Mouse (Mus musculus): ENCODE data around the gene Mmab. TPM values are rescaled to one million over a fixed set of nuclear protein-coding genes. Genes with fewer than 3 reads are reported as not detected.
A peak's percentile ranks its signal among the peaks of the same experiment; 100 is the strongest.

Mmab gene
- polyA plus RNA-seq, 1 experiment from 2014 or later: 26.3 TPM

- no peaks in the 10 kb centered on the region for H3K27me3 ChIP-seq (ENCODE audit: control insufficient read depth, insufficient read depth, low read length)
- H3K36me3 ChIP-seq (ENCODE audit: control insufficient read depth, insufficient read depth, low read length): peaks cover 42% of the 10 kb centered on the region
- no peaks in the 10 kb centered on the region for H3K4me1 ChIP-seq (ENCODE audit: control insufficient read depth, insufficient read depth, low read length)
- H3K27ac ChIP-seq (replicated peaks; ENCODE audit: low read depth, low read length): no peak overlapping the region
- no peak overlapping the region for H3K4me2 ChIP-seq (ENCODE audit: low read length)
- DNase-seq (no peak), ATAC-seq (ENCODE audit: low FRiP score, low TSS enrichment) (no peak)
- no peak overlapping the region for H3K4me3 ChIP-seq (replicated peaks; ENCODE audit: low read depth, low read length)
- H3K9ac ChIP-seq (replicated peaks; ENCODE audit: low read length): no peak overlapping the region
- H3K9me3 ChIP-seq (ENCODE audit: control insufficient read depth, low read length): no peaks in the 10 kb centered on the region
- WGBS: 55% methylated on average over 5 of the region's 5 CpGs
These were observed 21.3 kb downstream of the Mmab start for GRCm38 (mm10) chr5:114422591-114422990.

- no peaks in the 10 kb centered on the region for H3K4me1 ChIP-seq (ENCODE audit: control insufficient read depth, insufficient read depth, low read length)
- DNase-seq (no peak), ATAC-seq (ENCODE audit: low FRiP score, low TSS enrichment) (no peak)
- H3K4me2 ChIP-seq (ENCODE audit: low read length): no peak overlapping the region
- 87% methylated on average over 11 of the region's 11 CpGs for WGBS
- H3K27me3 ChIP-seq (ENCODE audit: control insufficient read depth, insufficient read depth, low read length): no peaks in the 10 kb centered on the region
- no peak overlapping the region for H3K4me3 ChIP-seq (replicated peaks; ENCODE audit: low read depth, low read length)
- H3K27ac ChIP-seq (replicated peaks; ENCODE audit: low read depth, low read length): no peak overlapping the region
- no peak overlapping the region for H3K9ac ChIP-seq (replicated peaks; ENCODE audit: low read length)
- peaks cover 50% of the 10 kb centered on the region for H3K36me3 ChIP-seq (ENCODE audit: control insufficient read depth, insufficient read depth, low read length)
- H3K9me3 ChIP-seq (ENCODE audit: control insufficient read depth, low read length): no peaks in the 10 kb centered on the region
These were observed 22.1 kb downstream of the Mmab start for GRCm38 (mm10) chr5:114421561-114422298.

- DNase-seq (peak; percentile 56), ATAC-seq (ENCODE audit: low FRiP score, low TSS enrichment) (no peak)
- Histone ChIP-seq H3K9me3 (ENCODE audit: control insufficient read depth, low read length) (no peaks in the 10 kb centered on the region), H3K36me3 (ENCODE audit: control insufficient read depth, insufficient read depth, low read length) (peaks cover 82% of the 10 kb centered on the region), H3K4me3 (replicated peaks; ENCODE audit: low read depth, low read length) (no peak overlapping the region), H3K27me3 (ENCODE audit: control insufficient read depth, insufficient read depth, low read length) (no peaks in the 10 kb centered on the region), H3K4me2 (ENCODE audit: low read length) (no peak overlapping the region), H3K4me1 (ENCODE audit: control insufficient read depth, insufficient read depth, low read length) (no peaks in the 10 kb centered on the region), H3K27ac (replicated peaks; ENCODE audit: low read depth, low read length) (no peak overlapping the region), H3K9ac (replicated peaks; ENCODE audit: low read length) (no peak overlapping the region)
- 87% methylated on average over 8 of the region's 8 CpGs for WGBS
These were observed 25.3 kb downstream of the Mmab start for GRCm38 (mm10) chr5:114418541-114418940.

GRCm38 (mm10) chr5:114416855-114417254 is 27.0 kb downstream of the Mmab start:
- Histone ChIP-seq H3K4me3 (replicated peaks; ENCODE audit: low read depth, low read length) (no peak overlapping the region), H3K4me2 (ENCODE audit: low read length) (no peak overlapping the region), H3K9ac (replicated peaks; ENCODE audit: low read length) (no peak overlapping the region), H3K36me3 (ENCODE audit: control insufficient read depth, insufficient read depth, low read length) (peaks cover 99% of the 10 kb centered on the region), H3K27me3 (ENCODE audit: control insufficient read depth, insufficient read depth, low read length) (no peaks in the 10 kb centered on the region), H3K4me1 (ENCODE audit: control insufficient read depth, insufficient read depth, low read length) (no peaks in the 10 kb centered on the region), H3K9me3 (ENCODE audit: control insufficient read depth, low read length) (no peaks in the 10 kb centered on the region), H3K27ac (replicated peaks; ENCODE audit: low read depth, low read length) (no peak overlapping the region)
- DNase-seq (no peak), ATAC-seq (ENCODE audit: low FRiP score, low TSS enrichment) (no peak)
- 89% methylated on average over 8 of the region's 8 CpGs for WGBS

- no peaks in the 10 kb centered on the region for H3K27me3 ChIP-seq (ENCODE audit: control insufficient read depth, insufficient read depth, low read length)
- H3K36me3 ChIP-seq (ENCODE audit: control insufficient read depth, insufficient read depth, low read length): peaks cover 100% of the 10 kb centered on the region
- H3K4me1 ChIP-seq (ENCODE audit: control insufficient read depth, insufficient read depth, low read length): no peaks in the 10 kb centered on the region
- H3K4me2 ChIP-seq (ENCODE audit: low read length): no peak overlapping the region
- WGBS: 96% methylated on average over 5 of the region's 5 CpGs
- no peak overlapping the region for H3K9ac ChIP-seq (replicated peaks; ENCODE audit: low read length)
- H3K9me3 ChIP-seq (ENCODE audit: control insufficient read depth, low read length): no peaks in the 10 kb centered on the region
- DNase-seq (no peak), ATAC-seq (ENCODE audit: low FRiP score, low TSS enrichment) (no peak)
- H3K27ac ChIP-seq (replicated peaks; ENCODE audit: low read depth, low read length): no peak overlapping the region
- no peak overlapping the region for H3K4me3 ChIP-seq (replicated peaks; ENCODE audit: low read depth, low read length)
These were observed 28.3 kb downstream of the Mmab start for GRCm38 (mm10) chr5:114415606-114416005.

- H3K4me3 ChIP-seq (replicated peaks; ENCODE audit: low read depth, low read length): no peak overlapping the region
- no peak for DNase-seq
- peaks cover 99% of the 10 kb centered on the region for H3K36me3 ChIP-seq (ENCODE audit: control insufficient read depth, insufficient read depth, low read length)
- H3K9me3 ChIP-seq (ENCODE audit: control insufficient read depth, low read length): no peaks in the 10 kb centered on the region
- H3K4me1 ChIP-seq (ENCODE audit: control insufficient read depth, insufficient read depth, low read length): no peaks in the 10 kb centered on the region
- ATAC-seq (ENCODE audit: low FRiP score, low TSS enrichment): no peak
- WGBS: 83% methylated on average over 16 of the region's 16 CpGs
- no peak overlapping the region for H3K27ac ChIP-seq (replicated peaks; ENCODE audit: low read depth, low read length)
- no peaks in the 10 kb centered on the region for H3K27me3 ChIP-seq (ENCODE audit: control insufficient read depth, insufficient read depth, low read length)
- no peak overlapping the region for H3K9ac ChIP-seq (replicated peaks; ENCODE audit: low read length)
- H3K4me2 ChIP-seq (ENCODE audit: low read length): no peak overlapping the region
These were observed 30.7 kb downstream of the Mmab start for GRCm38 (mm10) chr5:114413067-114413735.

GRCm38 (mm10) chr5:114412361-114412998 is 31.4 kb downstream of the Mmab start:
- DNase-seq (no peak), ATAC-seq (ENCODE audit: low FRiP score, low TSS enrichment) (no peak)
- Histone ChIP-seq H3K4me2 (ENCODE audit: low read length) (no peak overlapping the region), H3K27me3 (ENCODE audit: control insufficient read depth, insufficient read depth, low read length) (no peaks in the 10 kb centered on the region), H3K9ac (replicated peaks; ENCODE audit: low read length) (no peak overlapping the region), H3K27ac (replicated peaks; ENCODE audit: low read depth, low read length) (no peak overlapping the region), H3K9me3 (ENCODE audit: control insufficient read depth, low read length) (no peaks in the 10 kb centered on the region), H3K4me3 (replicated peaks; ENCODE audit: low read depth, low read length) (no peak overlapping the region), H3K36me3 (ENCODE audit: control insufficient read depth, insufficient read depth, low read length) (peaks cover 99% of the 10 kb centered on the region), H3K4me1 (ENCODE audit: control insufficient read depth, insufficient read depth, low read length) (no peaks in the 10 kb centered on the region)
- WGBS: 91% methylated on average over 23 of the region's 23 CpGs

- no peak overlapping the region for H3K27ac ChIP-seq (replicated peaks; ENCODE audit: low read depth, low read length)
- H3K27me3 ChIP-seq (ENCODE audit: control insufficient read depth, insufficient read depth, low read length): no peaks in the 10 kb centered on the region
- ATAC-seq (ENCODE audit: low FRiP score, low TSS enrichment) (no peak), DNase-seq (no peak)
- H3K4me2 ChIP-seq (ENCODE audit: low read length): no peak overlapping the region
- H3K9me3 ChIP-seq (ENCODE audit: control insufficient read depth, low read length): no peaks in the 10 kb centered on the region
- no peak overlapping the region for H3K9ac ChIP-seq (replicated peaks; ENCODE audit: low read length)
- 90% methylated on average over 13 of the region's 13 CpGs for WGBS
- H3K4me3 ChIP-seq (replicated peaks; ENCODE audit: low read depth, low read length): no peak overlapping the region
- no peaks in the 10 kb centered on the region for H3K4me1 ChIP-seq (ENCODE audit: control insufficient read depth, insufficient read depth, low read length)
- H3K36me3 ChIP-seq (ENCODE audit: control insufficient read depth, insufficient read depth, low read length): peaks cover 100% of the 10 kb centered on the region
These were observed 33.4 kb downstream of the Mmab start for GRCm38 (mm10) chr5:114410429-114410828.
